Mouse (Mus musculus): Measurements from ENCODE around the gene Plcd3. TPM values are rescaled to one million over a fixed set of nuclear protein-coding genes. Genes with fewer than 3 reads are reported as not detected.

Gene Plcd3
- polyA plus RNA-seq, 1 experiment from 2014 or later = 3.9 TPM

DNA sequence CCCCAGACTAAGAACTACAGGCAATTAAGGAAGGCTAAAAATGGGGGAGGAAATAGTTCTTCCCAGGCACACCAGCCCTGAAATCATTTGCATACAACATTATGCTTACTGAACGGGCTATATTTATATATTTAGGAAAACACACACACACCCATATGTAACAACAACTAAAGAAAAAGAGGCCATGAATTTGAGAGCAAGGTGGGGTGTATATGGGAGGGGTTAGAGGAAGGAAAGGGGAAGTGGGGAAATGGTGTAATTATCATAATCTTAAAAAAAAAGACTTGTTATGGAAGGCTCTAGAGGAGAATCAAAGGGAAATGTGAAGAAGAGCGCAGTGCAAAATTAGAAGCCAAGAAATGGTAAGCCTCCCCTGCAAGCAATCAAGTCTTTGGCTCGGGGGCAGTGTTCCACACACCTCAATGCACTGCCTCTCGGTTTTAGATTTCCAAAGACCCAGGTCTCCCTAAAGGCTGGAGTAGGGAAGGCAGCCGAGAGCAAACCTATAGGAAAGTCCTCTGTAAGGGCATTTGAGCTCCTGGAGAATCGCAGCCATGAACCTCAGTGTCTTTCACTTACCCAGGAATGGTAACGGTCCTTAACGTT, 73.8 kb downstream of the Plcd3 start:
- Histone ChIP-seq H3K4me2 (replicated peaks) (peak overlapping the region; percentile 61), H3K9ac (peak overlapping the region; percentile 70), H3K27me3 (no peaks in the 10 kb centered on the region), H3K36me3 (peaks cover 4% of the 10 kb centered on the region; the same call in 1 of the 2 replicates), H3K9me3 (no peaks in the 10 kb centered on the region), H3K4me3 (peak overlapping the region; percentile 53), H3K27ac (peak overlapping the region; percentile 67), H3K4me1 (peaks cover 21% of the 10 kb centered on the region)
- peak; percentile 43 for ATAC-seq (ENCODE audit: insufficient number of reproducible peaks, insufficient read depth, low FRiP score, low TSS enrichment)
- WGBS = 14% methylated on average over 8 of the region's 8 CpGs

DNA sequence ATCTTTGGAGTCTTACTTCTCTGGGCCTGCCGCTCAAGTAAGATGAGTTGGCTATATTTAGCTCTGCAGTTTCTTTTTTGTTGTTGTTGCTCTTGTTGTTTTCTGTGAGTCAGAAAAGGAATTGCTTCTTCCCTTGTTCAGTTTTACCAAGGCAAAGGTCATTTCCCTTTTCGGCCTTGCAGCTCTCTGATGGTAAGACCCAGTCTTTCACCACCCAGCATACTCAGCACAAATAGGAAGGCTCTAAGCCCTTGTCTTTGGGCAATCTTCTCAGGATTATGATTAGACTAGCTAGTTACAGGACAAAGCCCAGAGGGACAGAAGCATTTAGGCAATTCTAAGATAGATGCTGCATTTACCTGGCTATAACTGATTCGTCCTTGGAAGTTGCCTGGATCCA, 74.6 kb downstream of the Plcd3 start:
- ATAC-seq (ENCODE audit: insufficient number of reproducible peaks, insufficient read depth, low FRiP score, low TSS enrichment) = no peak
- Histone ChIP-seq H3K36me3 (peaks cover 4% of the 10 kb centered on the region; the same call in 1 of the 2 replicates), H3K27me3 (no peaks in the 10 kb centered on the region), H3K4me1 (peaks cover 21% of the 10 kb centered on the region), H3K4me3 (no peak overlapping the region), H3K9ac (no peak overlapping the region), H3K27ac (no peak overlapping the region), H3K4me2 (replicated peaks) (peak overlapping the region; percentile 61; the same call in 1 of the 2 replicates), H3K9me3 (no peaks in the 10 kb centered on the region)
- 90% methylated on average over 3 of the region's 3 CpGs for WGBS

DNA sequence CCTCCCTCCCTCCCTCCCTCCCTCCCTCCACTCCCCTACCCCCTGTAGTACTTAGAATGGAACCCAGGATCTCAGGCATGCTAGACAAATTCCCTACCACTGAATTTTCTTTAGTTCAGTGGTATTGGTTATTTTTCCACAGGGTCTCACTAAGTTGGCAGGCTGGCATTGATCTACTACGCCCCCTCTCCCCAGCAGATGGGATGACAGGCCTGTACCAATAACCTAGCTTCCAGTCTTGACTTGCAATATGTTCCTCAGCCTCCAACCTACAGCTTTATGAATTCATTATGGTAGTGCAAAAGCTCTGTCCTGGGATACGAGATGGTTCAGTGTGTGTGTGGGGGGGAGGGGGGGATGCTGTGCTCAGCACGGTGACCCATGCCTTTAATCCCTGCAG, 77.5 kb downstream of the Plcd3 start:
- H3K36me3 ChIP-seq = peaks cover 4% of the 10 kb centered on the region; the same call in 1 of the 2 replicates
- WGBS = 89% methylated on average over 3 of the region's 3 CpGs
- H3K9ac ChIP-seq = no peak overlapping the region
- H3K27ac ChIP-seq = no peak overlapping the region
- H3K4me1 ChIP-seq = peaks cover 10% of the 10 kb centered on the region; the same call in 1 of the 2 replicates
- no peaks in the 10 kb centered on the region for H3K9me3 ChIP-seq
- no peak overlapping the region for H3K4me3 ChIP-seq
- no peak for ATAC-seq (ENCODE audit: insufficient number of reproducible peaks, insufficient read depth, low FRiP score, low TSS enrichment)
- no peak overlapping the region for H3K4me2 ChIP-seq (replicated peaks)
- no peaks in the 10 kb centered on the region for H3K27me3 ChIP-seq

DNA sequence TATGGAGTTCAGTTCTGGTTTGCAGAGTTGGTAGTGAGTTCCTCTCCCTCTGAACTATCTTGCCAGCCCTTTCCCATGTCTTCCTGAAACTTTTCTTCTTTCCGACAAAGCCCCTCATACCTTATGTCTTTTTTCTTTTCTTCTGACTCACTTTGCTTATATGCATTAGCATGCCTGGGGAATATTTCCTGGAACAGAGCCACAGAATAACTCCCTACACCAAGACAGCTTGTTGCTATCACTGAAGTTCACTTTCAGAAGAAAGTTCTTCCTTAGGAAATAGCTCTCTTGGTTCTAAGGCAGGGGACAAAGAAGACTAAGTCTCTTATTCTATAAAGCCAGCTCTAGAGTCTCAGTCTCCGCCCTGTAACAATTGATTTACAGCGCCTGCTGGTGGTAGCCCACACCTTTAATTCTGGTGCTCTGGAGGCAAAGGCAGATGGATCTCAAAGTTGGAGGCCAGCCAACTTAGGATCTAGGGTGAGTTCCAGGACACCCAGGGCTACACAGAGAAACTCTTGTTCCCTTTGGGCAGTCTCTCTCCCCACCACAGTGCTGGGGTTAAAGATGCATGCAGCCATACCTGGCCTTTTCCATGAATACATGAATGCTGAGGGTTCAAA, 80.6 kb downstream of the Plcd3 start:
- WGBS = 75% methylated on average over 3 of the region's 3 CpGs
- ATAC-seq (ENCODE audit: insufficient number of reproducible peaks, insufficient read depth, low FRiP score, low TSS enrichment) = no peak

More for the DNA sequence above, 80.6 kb downstream of the Plcd3 start:
- Histone ChIP-seq H3K36me3 (peaks cover 4% of the 10 kb centered on the region; the same call in 1 of the 2 replicates), H3K4me3 (no peak overlapping the region), H3K4me1 (peaks cover 2% of the 10 kb centered on the region), H3K9ac (no peak overlapping the region), H3K27ac (no peak overlapping the region), H3K27me3 (no peaks in the 10 kb centered on the region), H3K4me2 (replicated peaks) (no peak overlapping the region), H3K9me3 (no peaks in the 10 kb centered on the region)

Other genes with a start within 250 kb of the Plcd3 start
- gene Eftud2, start 220.7 kb downstream of the Plcd3 start, polyA plus RNA-seq (2016; fragmentation: Nextera tagmentation; extraction: Ambion mirVana) = 233 and 246 TPM in 2 replicates
- gene Ccdc103, start 220.5 kb downstream of the Plcd3 start, polyA plus RNA-seq (2016; fragmentation: Nextera tagmentation; extraction: Ambion mirVana) = 1.0 and 1.7 TPM in 2 replicates
- gene Fam187a, start 216.5 kb downstream of the Plcd3 start, polyA plus RNA-seq (2016; fragmentation: Nextera tagmentation; extraction: Ambion mirVana) = 0.14 TPM in 1 of 2 replicates, not detected in the other
- 0.29 and 0.41 TPM in 2 replicates for gene Gfap, start 200.7 kb downstream of the Plcd3 start, polyA plus RNA-seq (2016; fragmentation: Nextera tagmentation; extraction: Ambion mirVana)
- gene Kif18b, start 176.5 kb downstream of the Plcd3 start, polyA plus RNA-seq (2016; fragmentation: Nextera tagmentation; extraction: Ambion mirVana) = 10.3 and 10.6 TPM in 2 replicates
- 3.7 and 3.9 TPM in 2 replicates for gene C1ql1, start 155.0 kb downstream of the Plcd3 start, polyA plus RNA-seq (2016; fragmentation: Nextera tagmentation; extraction: Ambion mirVana)
- 45.7 and 50.8 TPM in 2 replicates for gene Nmt1, start 73.5 kb downstream of the Plcd3 start, polyA plus RNA-seq (2016; fragmentation: Nextera tagmentation; extraction: Ambion mirVana)
- gene Dcakd, start 73.3 kb downstream of the Plcd3 start, polyA plus RNA-seq (2016; fragmentation: Nextera tagmentation; extraction: Ambion mirVana) = 170 and 174 TPM in 2 replicates
- gene Acbd4, start within 50 bp of the Plcd3 start, polyA plus RNA-seq (2016; fragmentation: Nextera tagmentation; extraction: Ambion mirVana) = 9.7 and 11.2 TPM in 2 replicates
- 4.0 and 4.2 TPM in 2 replicates for gene Hexim1, start 14.6 kb upstream of the Plcd3 start, polyA plus RNA-seq (2016; fragmentation: Nextera tagmentation; extraction: Ambion mirVana)
- gene Hexim2, start 30.8 kb upstream of the Plcd3 start, polyA plus RNA-seq (2016; fragmentation: Nextera tagmentation; extraction: Ambion mirVana) = 13.5 and 13.8 TPM in 2 replicates
- 0.97 and 1.8 TPM in 2 replicates for gene Fmnl1, start 69.4 kb upstream of the Plcd3 start, polyA plus RNA-seq (2016; fragmentation: Nextera tagmentation; extraction: Ambion mirVana)
- 0.95 and 1.1 TPM in 2 replicates for gene 1700023F06Rik, start 106.9 kb upstream of the Plcd3 start, polyA plus RNA-seq (2016; fragmentation: Nextera tagmentation; extraction: Ambion mirVana)
- gene Spata32, start 116.8 kb upstream of the Plcd3 start, polyA plus RNA-seq (2016; fragmentation: Nextera tagmentation; extraction: Ambion mirVana) = not detected in 2 replicates
- 4.7 and 5.2 TPM in 2 replicates for gene Map3k14, start 165.8 kb upstream of the Plcd3 start, polyA plus RNA-seq (2016; fragmentation: Nextera tagmentation; extraction: Ambion mirVana)